Mouse (Mus musculus): ENCODE measurements at regions not wholly inside any gene's neighbourhood (a gene's known extent, or its start where the extent isn't known, plus 50 kb on each side); places are given as distances from the start of the nearest gene placed in this dataset.

DNA sequence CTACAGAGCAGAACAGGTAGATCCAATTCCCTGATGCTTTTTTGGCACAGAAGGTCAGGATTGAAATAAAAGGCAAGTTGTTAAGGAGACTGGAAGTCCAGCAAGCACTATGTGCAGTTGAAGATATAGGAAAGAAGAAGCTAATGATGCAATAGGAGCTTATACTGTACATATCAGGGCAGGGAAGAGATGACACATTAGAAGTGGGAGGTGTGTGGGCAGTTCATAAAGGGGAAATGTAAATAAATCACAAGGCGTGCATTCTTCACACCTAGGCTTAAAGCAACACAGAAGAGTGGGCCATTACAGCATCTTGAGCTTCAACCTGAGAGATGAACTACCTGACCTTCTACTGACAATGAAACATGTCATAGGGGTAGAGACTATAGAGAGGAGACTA lies 71.5 kb upstream of the Atp2b1 start:
- Histone ChIP-seq H3K4me1 (no peaks in the 10 kb centered on the region), H3K27me3 (replicated peaks; ENCODE audit: low read depth, poor library complexity, severe bottlenecking) (no peaks in the 10 kb centered on the region), H3K27ac (replicated peaks) (no peak overlapping the region), H3K9me3 (peaks cover 25% of the 10 kb centered on the region), H3K4me3 (no peak overlapping the region), H3K36me3 (replicated peaks) (no peaks in the 10 kb centered on the region)
- WGBS = 87% methylated on average over 1 of the region's 1 CpGs
- no peak for DNase-seq (ENCODE audit: low spot score)

DNA sequence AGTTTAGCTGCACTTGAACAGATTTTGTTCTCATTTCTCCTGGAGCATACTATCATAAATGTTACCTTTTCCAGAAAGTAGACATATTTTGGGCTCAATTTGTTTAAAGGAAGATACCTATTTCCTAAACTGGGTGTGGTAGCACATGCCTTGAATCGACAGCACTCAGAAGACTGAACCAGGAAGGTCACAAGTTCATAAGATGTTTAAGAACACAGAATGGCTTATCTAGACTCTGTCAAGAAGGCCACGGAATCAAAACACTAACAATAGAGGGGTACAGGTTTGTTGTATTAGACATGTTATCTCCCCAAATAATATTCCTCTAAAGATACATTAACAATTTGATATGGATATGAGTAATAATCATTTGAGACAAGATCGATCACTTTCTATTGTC lies 64.4 kb upstream of the Atp2b1 start:
- no peak for DNase-seq (ENCODE audit: low spot score)
- WGBS = 85% methylated on average over 3 of the region's 3 CpGs
- H3K27ac ChIP-seq (replicated peaks) = no peak overlapping the region
- no peak overlapping the region for H3K4me3 ChIP-seq
- H3K9me3 ChIP-seq = peaks cover under 1% of the 10 kb centered on the region; the same call in 1 of the 2 replicates
- no peaks in the 10 kb centered on the region for H3K36me3 ChIP-seq (replicated peaks)
- no peaks in the 10 kb centered on the region for H3K4me1 ChIP-seq
- no peaks in the 10 kb centered on the region for H3K27me3 ChIP-seq (replicated peaks; ENCODE audit: low read depth, poor library complexity, severe bottlenecking)

GRCm38 (mm10) chr10:98857395-98857794 lies 56.8 kb upstream of the Atp2b1 start:
- Histone ChIP-seq H3K9me3 (no peaks in the 10 kb centered on the region), H3K27me3 (replicated peaks; ENCODE audit: low read depth, poor library complexity, severe bottlenecking) (no peaks in the 10 kb centered on the region), H3K4me1 (no peaks in the 10 kb centered on the region), H3K4me3 (no peak overlapping the region), H3K27ac (replicated peaks) (no peak overlapping the region), H3K36me3 (replicated peaks) (no peaks in the 10 kb centered on the region)
- DNase-seq (ENCODE audit: low spot score) = no peak
- WGBS = 38% methylated on average over 3 of the region's 3 CpGs

DNA sequence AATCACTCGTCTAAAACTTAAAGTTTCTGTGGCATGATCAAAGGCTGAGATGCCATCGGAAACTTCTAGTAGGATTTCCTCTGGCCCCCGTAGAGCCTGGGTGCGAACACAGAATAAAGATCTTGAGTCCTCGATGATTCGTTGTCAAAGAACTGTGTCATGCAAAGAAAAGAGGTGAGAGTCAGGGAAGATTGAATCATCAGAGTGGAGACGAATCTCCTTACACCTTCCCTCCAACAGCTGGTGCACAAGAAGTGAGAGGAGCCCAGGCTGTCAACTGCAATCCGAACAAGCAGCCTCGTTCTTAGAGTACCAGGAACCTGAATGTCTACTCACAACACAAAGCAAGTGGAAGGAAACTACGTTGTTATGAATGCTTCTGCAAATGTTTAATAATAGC lies 52.7 kb upstream of the Atp2b1 start:
- WGBS = 92% methylated on average over 10 of the region's 10 CpGs
- Histone ChIP-seq H3K36me3 (replicated peaks) (no peaks in the 10 kb centered on the region), H3K4me1 (0 out of 2 replicates have a peak, but pooled peaks cover 4% of the 10 kb centered on the region)

GRCm38 (mm10) chr10:98862712-98863111 lies 51.5 kb upstream of the Atp2b1 start:
- Histone ChIP-seq H3K9me3 (no peaks in the 10 kb centered on the region), H3K4me3 (no peak overlapping the region), H3K36me3 (replicated peaks) (no peaks in the 10 kb centered on the region), H3K4me1 (0 out of 2 replicates have a peak, but pooled peaks cover 4% of the 10 kb centered on the region), H3K27me3 (replicated peaks; ENCODE audit: low read depth, poor library complexity, severe bottlenecking) (no peaks in the 10 kb centered on the region), H3K27ac (replicated peaks) (no peak overlapping the region)
- DNase-seq (ENCODE audit: low spot score) = no peak
- WGBS = 81% methylated on average over 4 of the region's 4 CpGs

More for the DNA sequence above, 52.7 kb upstream of the Atp2b1 start:
- Histone ChIP-seq H3K27me3 (replicated peaks; ENCODE audit: low read depth, poor library complexity, severe bottlenecking) (no peaks in the 10 kb centered on the region), H3K4me3 (no peak overlapping the region), H3K9me3 (no peaks in the 10 kb centered on the region), H3K27ac (replicated peaks) (no peak overlapping the region)
- DNase-seq (ENCODE audit: low spot score) = no peak

- 0 out of 2 replicates have a peak, but pooled peaks cover 4% of the 10 kb centered on the region for H3K4me1 ChIP-seq
- H3K9me3 ChIP-seq = no peaks in the 10 kb centered on the region
- H3K4me3 ChIP-seq = no peak overlapping the region
- no peaks in the 10 kb centered on the region for H3K27me3 ChIP-seq (replicated peaks; ENCODE audit: low read depth, poor library complexity, severe bottlenecking)
- no peaks in the 10 kb centered on the region for H3K36me3 ChIP-seq (replicated peaks)
- 82% methylated on average over 5 of the region's 5 CpGs for WGBS
- no peak for DNase-seq (ENCODE audit: low spot score)
- no peak overlapping the region for H3K27ac ChIP-seq (replicated peaks)
Observed at GRCm38 (mm10) chr10:98864384-98864783, 49.8 kb upstream of the Atp2b1 start.

Data from embryonic facial prominence, embryonic 10.5 days (tissue).